Mouse (Mus musculus) kidney, embryonic 16.5 days (tissue): ENCODE measurements around the gene Pdxk. TPM values are rescaled to one million over a fixed set of nuclear protein-coding genes. Genes with fewer than 3 reads are reported as not detected.
A peak's percentile ranks its signal among the peaks of the same experiment; 100 is the strongest.

ENCODE experiments used
- ATAC-seq: fragments of 200-750 bp; cut with Nextera tagmentation; 2 replicates; pipeline ENCODE4 v1.8.0; 2017; ENCODE audit warnings: moderate TSS enrichment; ENCODE audit not compliant: low FRiP score, low TSS enrichment
- H3K27ac ChIP-seq: fragments of 300-500 bp; sonication (generic); 2 replicates; pipeline ENCODE4 v1.5.1; 2014; ENCODE audit warnings: low read length
- H3K27me3 ChIP-seq: fragments of 300-500 bp; sonication (generic); 2 replicates; pipeline ENCODE4 v1.6.1; 2014; ENCODE audit warnings: low read length, control low read depth, mixed read lengths; ENCODE audit not compliant: insufficient read depth
- H3K36me3 ChIP-seq: fragments of 300-500 bp; sonication (generic); 2 replicates; pipeline ENCODE4 v1.6.1; 2014; ENCODE audit warnings: low read length, control low read depth, mixed read lengths; ENCODE audit not compliant: insufficient read depth
- H3K4me1 ChIP-seq: fragments of 300-500 bp; sonication (generic); 2 replicates; pipeline ENCODE4 v1.6.1; 2014; ENCODE audit warnings: low read length, control low read depth, mixed read lengths; ENCODE audit not compliant: insufficient read depth
- H3K4me2 ChIP-seq: fragments of 300-500 bp; sonication (generic); replicated peaks from 2 replicates; pipeline ENCODE4 v1.6.1; 2014; ENCODE audit warnings: low read depth, low read length
- H3K4me3 ChIP-seq: fragments of 300-500 bp; sonication (generic); 2 replicates; pipeline ENCODE4 v1.5.1; 2014; ENCODE audit warnings: mild to moderate bottlenecking, low read length
- H3K9ac ChIP-seq: fragments of 300-500 bp; sonication (generic); replicated peaks from 2 replicates; pipeline ENCODE4 v1.6.1; 2014; ENCODE audit warnings: low read length
- H3K9me3 ChIP-seq: fragments of 300-500 bp; sonication (generic); 2 replicates; pipeline ENCODE4 v1.6.1; 2016; ENCODE audit warnings: low read length, control low read depth
- WGBS: fragments of 180-500 bp; shearing (Covaris S2); extraction: QIAGEN DNeasy Blood & Tissue Kit; methylation state at CpG from one replicate; pipeline ENCODE4 v1.1.7; 2014; 5-methylcytosine and 5-hydroxymethylcytosine counted together
- polyA plus RNA-seq: library from polyadenylated mRNA; unstranded; fragments of >200 nt; fragmentation: Nextera tagmentation; extraction: Ambion mirVana; gene quantifications from 2 replicates; pipeline ENCODE4 v1.2.1, GENCODE M21; 2015

Gene Pdxk
- polyA plus RNA-seq, 1 experiment from 2014 or later, result 28.4 TPM

GRCm38 (mm10) chr10:78409035-78409788 is 55.6 kb downstream of the Pdxk start:
- no peak for ATAC-seq
- Histone ChIP-seq H3K4me2 (no peak overlapping the region), H3K4me1 (peaks cover 17% of the 10 kb centered on the region), H3K27ac (no peak overlapping the region), H3K9ac (no peak overlapping the region), H3K36me3 (peaks cover 53% of the 10 kb centered on the region), H3K9me3 (no peaks in the 10 kb centered on the region), H3K27me3 (no peaks in the 10 kb centered on the region), H3K4me3 (no peak overlapping the region)
- WGBS, result 85% methylated on average over 9 of the region's 9 CpGs

GRCm38 (mm10) chr10:78407132-78407531 is 57.6 kb downstream of the Pdxk start:
- Histone ChIP-seq H3K4me2 (no peak overlapping the region), H3K4me3 (no peak overlapping the region), H3K9me3 (no peaks in the 10 kb centered on the region), H3K4me1 (peaks cover 13% of the 10 kb centered on the region), H3K9ac (no peak overlapping the region), H3K36me3 (peaks cover 73% of the 10 kb centered on the region), H3K27ac (no peak overlapping the region), H3K27me3 (no peaks in the 10 kb centered on the region)
- ATAC-seq, result no peak
- 91% methylated on average over 4 of the region's 4 CpGs for WGBS

GRCm38 (mm10) chr10:78406152-78406551 is 58.6 kb downstream of the Pdxk start:
- WGBS, result 87% methylated on average over 6 of the region's 6 CpGs
- no peak overlapping the region for H3K4me2 ChIP-seq
- ATAC-seq, result no peak

GRCm38 (mm10) chr10:78402301-78402922 is 62.4 kb downstream of the Pdxk start:
- WGBS, result 90% methylated on average over 14 of the region's 14 CpGs
- ATAC-seq, result no peak
- H3K4me3 ChIP-seq, result no peak overlapping the region
- peaks cover 64% of the 10 kb centered on the region for H3K36me3 ChIP-seq
- no peak overlapping the region for H3K27ac ChIP-seq
- no peak overlapping the region for H3K9ac ChIP-seq
- H3K9me3 ChIP-seq, result no peaks in the 10 kb centered on the region
- H3K27me3 ChIP-seq, result no peaks in the 10 kb centered on the region
- no peak overlapping the region for H3K4me2 ChIP-seq
- H3K4me1 ChIP-seq, result peaks cover 15% of the 10 kb centered on the region

More at GRCm38 (mm10) chr10:78406152-78406551, 58.6 kb downstream of the Pdxk start:
- Histone ChIP-seq H3K4me1 (peaks cover 3% of the 10 kb centered on the region; the same call in 1 of the 2 replicates), H3K27ac (no peak overlapping the region), H3K9me3 (no peaks in the 10 kb centered on the region), H3K27me3 (no peaks in the 10 kb centered on the region), H3K9ac (no peak overlapping the region), H3K4me3 (no peak overlapping the region), H3K36me3 (peaks cover 83% of the 10 kb centered on the region)

- Histone ChIP-seq H3K4me3 (no peak overlapping the region), H3K9me3 (no peaks in the 10 kb centered on the region), H3K36me3 (peaks cover 59% of the 10 kb centered on the region), H3K27ac (no peak overlapping the region), H3K9ac (no peak overlapping the region), H3K4me2 (no peak overlapping the region), H3K4me1 (peaks cover 15% of the 10 kb centered on the region), H3K27me3 (no peaks in the 10 kb centered on the region)
- WGBS, result 67% methylated on average over 2 of the region's 2 CpGs
- no peak for ATAC-seq
Measured at GRCm38 (mm10) chr10:78401127-78401526, 63.6 kb downstream of the Pdxk start.

GRCm38 (mm10) chr10:78399090-78399657 is 65.6 kb downstream of the Pdxk start:
- H3K27ac ChIP-seq, result peak overlapping the region; percentile 23; the same call in 1 of the 2 replicates
- 31% methylated on average over 17 of the region's 17 CpGs for WGBS

DNA sequence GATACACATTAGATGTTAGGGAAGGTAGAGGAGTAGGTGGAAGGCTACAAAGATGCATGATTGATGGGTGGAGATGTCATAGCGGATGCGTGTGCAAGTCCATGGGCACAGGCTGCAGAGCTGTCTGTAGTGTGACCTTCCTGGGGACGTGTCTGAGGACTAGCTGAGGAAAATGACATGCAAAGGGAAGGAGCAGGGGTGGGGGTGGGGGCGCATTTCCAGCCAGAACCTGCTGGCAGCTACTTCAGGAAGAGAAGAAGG is 68.2 kb downstream of the Pdxk start:
- H3K4me1 ChIP-seq, result peaks cover 15% of the 10 kb centered on the region
- H3K4me2 ChIP-seq, result no peak overlapping the region
- 0 out of 2 replicates have a peak, but pooled peaks have one; percentile 10 for ATAC-seq
- no peak overlapping the region for H3K27ac ChIP-seq
- H3K27me3 ChIP-seq, result peaks cover 9% of the 10 kb centered on the region
- 58% methylated on average over 4 of the region's 4 CpGs for WGBS
- H3K4me3 ChIP-seq, result no peak overlapping the region
- H3K9me3 ChIP-seq, result no peaks in the 10 kb centered on the region
- peaks cover 16% of the 10 kb centered on the region for H3K36me3 ChIP-seq
- no peak overlapping the region for H3K9ac ChIP-seq

More at GRCm38 (mm10) chr10:78399090-78399657, 65.6 kb downstream of the Pdxk start:
- peak overlapping the region; percentile 18; the same call in 1 of the 2 replicates for H3K4me2 ChIP-seq
- peak; percentile 80 for ATAC-seq
- H3K9me3 ChIP-seq, result no peaks in the 10 kb centered on the region
- H3K4me3 ChIP-seq, result no peak overlapping the region
- peaks cover 42% of the 10 kb centered on the region for H3K36me3 ChIP-seq
- peaks cover 15% of the 10 kb centered on the region for H3K4me1 ChIP-seq
- no peaks in the 10 kb centered on the region for H3K27me3 ChIP-seq
- H3K9ac ChIP-seq, result no peak overlapping the region

DNA sequence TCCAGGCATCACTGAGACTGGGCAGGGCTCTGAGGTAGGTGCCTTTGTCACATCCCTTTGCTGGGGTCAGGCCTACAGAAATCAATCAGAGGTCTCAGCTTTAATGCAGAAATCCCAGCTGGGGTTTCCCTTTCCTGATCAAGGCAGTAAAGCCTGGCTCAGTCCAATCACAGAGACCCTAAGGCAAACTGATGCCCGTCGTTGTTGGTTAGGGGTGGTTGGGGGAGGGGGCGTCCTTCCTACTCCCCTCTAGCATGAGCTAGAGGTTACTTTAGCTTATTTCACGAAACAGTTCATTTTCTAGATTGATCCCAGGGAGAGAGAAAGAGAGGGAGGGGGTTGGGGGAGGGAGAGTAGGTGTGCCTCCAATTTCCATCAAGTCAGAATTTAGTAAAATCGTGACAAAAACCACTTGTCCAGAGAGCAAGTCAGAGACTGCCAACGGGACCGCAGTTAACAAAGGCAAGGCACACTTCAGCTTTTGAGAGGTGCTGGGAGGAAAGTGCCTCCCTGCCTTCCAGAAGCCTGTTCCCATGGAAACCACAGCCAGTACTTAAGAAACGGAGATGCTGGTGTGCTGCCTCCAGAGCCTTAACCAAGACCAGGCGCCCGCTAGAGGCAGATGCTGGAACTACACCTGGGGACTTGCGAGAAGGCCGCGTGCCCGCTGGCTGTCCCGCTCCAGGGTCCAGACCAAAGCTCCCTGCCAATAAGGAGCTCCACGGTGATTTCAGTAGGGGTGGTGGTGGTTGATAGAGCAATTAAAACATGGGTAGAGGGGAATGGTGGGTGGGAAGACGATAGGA is 68.8 kb downstream of the Pdxk start:
- Histone ChIP-seq H3K4me2 (no peak overlapping the region), H3K9ac (no peak overlapping the region), H3K27ac (no peak overlapping the region), H3K9me3 (no peaks in the 10 kb centered on the region), H3K4me1 (peaks cover 15% of the 10 kb centered on the region), H3K36me3 (peaks cover 11% of the 10 kb centered on the region), H3K4me3 (no peak overlapping the region), H3K27me3 (peaks cover 14% of the 10 kb centered on the region)
- 5% methylated on average over 17 of the region's 17 CpGs for WGBS
- peak; percentile 39; the same call in 1 of the 2 replicates for ATAC-seq

GRCm38 (mm10) chr10:78395377-78395776 is 69.4 kb downstream of the Pdxk start:
- H3K9ac ChIP-seq, result no peak overlapping the region
- H3K27me3 ChIP-seq, result peaks cover 20% of the 10 kb centered on the region
- H3K27ac ChIP-seq, result no peak overlapping the region
- no peak overlapping the region for H3K4me2 ChIP-seq
- no peaks in the 10 kb centered on the region for H3K9me3 ChIP-seq
- no peak overlapping the region for H3K4me3 ChIP-seq
- no peak for ATAC-seq
- H3K36me3 ChIP-seq, result peaks cover 4% of the 10 kb centered on the region
- H3K4me1 ChIP-seq, result peaks cover 21% of the 10 kb centered on the region
- WGBS, result 82% methylated on average over 3 of the region's 3 CpGs
